Mouse (Mus musculus): ENCODE data around the gene Gucy1a1.

GRCm38 (mm10) chr3:82096801-82097200, 48.8 kb downstream of the Gucy1a1 start:
- TF ChIP-seq CTCF (IDR thresholded peaks at IDR 0.05) = no peak
- no peak for TF ChIP-seq POLR2A (IDR thresholded peaks at IDR 0.05; ENCODE audit: insufficient read depth, low read depth, low read length)
